Mouse (Mus musculus): Measurements from ENCODE around the gene Sprr2a1. TPM values are rescaled to one million over a fixed set of nuclear protein-coding genes. Genes with fewer than 3 reads are reported as not detected.
"Not testable (repeated sequence)": the region's sequence is repeated elsewhere in the genome, so short reads cannot be mapped to it uniquely, and the experiment has no call there.

Sprr2a1 gene
- polyA plus RNA-seq, 1 experiment from 2014 or later: not detected

- not testable (repeated sequence) for H3K27me3 ChIP-seq (ENCODE audit: control insufficient read depth, insufficient read depth, low read depth, low read length); H3K36me3 ChIP-seq (ENCODE audit: control insufficient read depth, insufficient read depth, low read length); H3K9me3 ChIP-seq (ENCODE audit: control insufficient read depth, low read length); H3K27ac ChIP-seq (ENCODE audit: low read length); ATAC-seq (ENCODE audit: low read depth); H3K4me2 ChIP-seq (ENCODE audit: low read depth, low read length); H3K9ac ChIP-seq (ENCODE audit: low read length); H3K4me1 ChIP-seq (replicated peaks; ENCODE audit: control insufficient read depth, insufficient read depth, low read length); H3K4me3 ChIP-seq (ENCODE audit: low read length)
- WGBS: no CpG with 5 or more reads among the region's 2 CpGs
Observed at GRCm38 (mm10) chr3:92263462-92263861, 47.9 kb downstream of the Sprr2a1 start.

Other genes starting within 250 kb of the Sprr2a1 start
- gene Pglyrp3, start 201.2 kb upstream of the Sprr2a1 start, polyA plus RNA-seq (2015; fragmentation: Nextera tagmentation; extraction: Ambion mirVana): not detected in 2 replicates
- 0.24 and 1.5 TPM in 2 replicates for gene Lor, start 132.7 kb upstream of the Sprr2a1 start, polyA plus RNA-seq (2015; fragmentation: Nextera tagmentation; extraction: Ambion mirVana)
- gene Prr9, start 91.9 kb upstream of the Sprr2a1 start, polyA plus RNA-seq (2015; fragmentation: Nextera tagmentation; extraction: Ambion mirVana): not detected in 2 replicates
- gene Lelp1, start 73.1 kb upstream of the Sprr2a1 start, polyA plus RNA-seq (2015; fragmentation: Nextera tagmentation; extraction: Ambion mirVana): not detected in 2 replicates
- 3.2 and 14.3 TPM in 2 replicates for gene Sprr2a2, start 121 bp downstream of the Sprr2a1 start, polyA plus RNA-seq (2015; fragmentation: Nextera tagmentation; extraction: Ambion mirVana)
- gene Sprr2a3, start 69.6 kb downstream of the Sprr2a1 start, polyA plus RNA-seq (2015; fragmentation: Nextera tagmentation; extraction: Ambion mirVana): 0.34 and 0.84 TPM in 2 replicates
- not detected in 2 replicates for gene Sprr2b, start 100.8 kb downstream of the Sprr2a1 start, polyA plus RNA-seq (2015; fragmentation: Nextera tagmentation; extraction: Ambion mirVana)
- gene Sprr2d, start 123.3 kb downstream of the Sprr2a1 start, polyA plus RNA-seq (2015; fragmentation: Nextera tagmentation; extraction: Ambion mirVana): not detected in 2 replicates
- gene Sprr2e, start 136.3 kb downstream of the Sprr2a1 start, polyA plus RNA-seq (2015; fragmentation: Nextera tagmentation; extraction: Ambion mirVana): not detected in 2 replicates
- gene Sprr2f, start 149.4 kb downstream of the Sprr2a1 start, polyA plus RNA-seq (2015; fragmentation: Nextera tagmentation; extraction: Ambion mirVana): not detected in 2 replicates
- not detected in 2 replicates for gene Sprr2h, start 169.9 kb downstream of the Sprr2a1 start, polyA plus RNA-seq (2015; fragmentation: Nextera tagmentation; extraction: Ambion mirVana)
- not detected in 2 replicates for gene Sprr2i, start 192.2 kb downstream of the Sprr2a1 start, polyA plus RNA-seq (2015; fragmentation: Nextera tagmentation; extraction: Ambion mirVana)
- not detected in 2 replicates for gene Sprr2j-ps, start 202.3 kb downstream of the Sprr2a1 start, polyA plus RNA-seq (2015; fragmentation: Nextera tagmentation; extraction: Ambion mirVana)
- 7.8 and 10.3 TPM in 2 replicates for gene Gm9774, start 213.6 kb downstream of the Sprr2a1 start, polyA plus RNA-seq (2015; fragmentation: Nextera tagmentation; extraction: Ambion mirVana)
- gene Sprr2k, start 216.8 kb downstream of the Sprr2a1 start, polyA plus RNA-seq (2015; fragmentation: Nextera tagmentation; extraction: Ambion mirVana): not detected in 2 replicates
- gene Sprr1b, start 223.0 kb downstream of the Sprr2a1 start, polyA plus RNA-seq (2015; fragmentation: Nextera tagmentation; extraction: Ambion mirVana): 0.79 TPM in 1 of 2 replicates, not detected in the other
- gene Sprr3, start 242.9 kb downstream of the Sprr2a1 start, polyA plus RNA-seq (2015; fragmentation: Nextera tagmentation; extraction: Ambion mirVana): not detected in 2 replicates